Mouse (Mus musculus) heart, postnatal 0 days (tissue): ENCODE measurements at regions not wholly inside any gene's neighbourhood (a gene's known extent, or its start where the extent isn't known, plus 50 kb on each side); places are given as distances from the start of the nearest gene placed in this dataset.

Experiments used
- CTCF ChIP-seq: IDR thresholded peaks from 2 replicates; pipeline ENCODE4 v1.5.1; 2016; ENCODE audit warnings: antibody characterized with exemption, control low read depth, low read depth
- EP300 ChIP-seq: IDR thresholded peaks from 2 replicates; pipeline ENCODE4 v1.6.1; 2016; ENCODE audit warnings: antibody characterized with exemption, low read depth

DNA sequence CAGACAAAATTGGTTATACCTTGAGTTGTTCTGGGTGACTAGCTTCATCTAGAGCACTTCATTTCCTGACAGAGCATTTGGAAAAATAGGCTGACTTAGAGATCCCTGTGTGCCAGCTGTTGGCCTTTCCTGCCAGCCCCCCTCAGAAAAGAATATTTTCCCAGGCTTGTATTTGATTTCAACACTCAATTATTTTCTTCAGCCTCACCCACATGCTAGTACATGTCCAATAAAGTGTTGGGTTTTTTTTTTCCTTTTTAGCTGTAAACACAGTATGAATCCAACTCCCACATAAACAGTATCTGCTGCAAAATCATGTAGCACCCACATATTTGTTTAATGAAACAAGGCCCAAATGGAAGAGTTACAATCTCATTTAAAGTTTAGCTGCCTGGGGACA, 256.8 kb upstream of the Acvr2a start:
- TF ChIP-seq CTCF: no peak
- TF ChIP-seq EP300: no peak
